Mouse (Mus musculus): Measurements from ENCODE around the gene Gm4133. TPM values are rescaled to one million over a fixed set of nuclear protein-coding genes. Genes with fewer than 3 reads are reported as not detected.
"Not testable (repeated sequence)": the region's sequence is repeated elsewhere in the genome, so short reads cannot be mapped to it uniquely, and the experiment has no call there.

Gm4133 gene
- not detected in 2 replicates for total RNA-seq (2014; rRNA removed)
- polyA plus RNA-seq (2012; rRNA removed) = not detected in 2 replicates

DNA sequence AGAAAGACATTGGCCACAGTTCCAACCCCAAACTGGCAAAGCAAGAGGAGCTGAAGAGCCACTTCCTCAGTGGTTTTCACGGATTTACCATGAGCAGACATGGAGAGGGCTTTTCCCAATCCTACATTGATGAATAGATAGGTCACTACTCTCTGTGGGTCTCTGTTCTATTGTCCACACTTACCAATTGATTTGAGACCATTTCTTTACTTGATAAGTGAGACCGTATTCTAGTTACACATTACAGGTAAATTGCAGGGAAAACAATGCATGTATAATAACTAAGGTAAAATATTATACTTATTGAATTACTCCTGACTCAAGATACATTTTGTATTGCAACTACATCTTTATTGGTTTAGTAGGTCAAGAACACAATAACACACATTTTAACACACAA, at the start of gene Gm4133:
Gene Gm4133 (minus strand): TSS at position 101 of the 400 bp plus-strand sequence.
- DNase-seq (ENCODE audit: extremely low read depth, low read depth, low spot score); H3K9ac ChIP-seq (ENCODE audit: low read depth, low read length); H3K4me1 ChIP-seq (ENCODE audit: control insufficient read depth, insufficient read depth, low read length); H3K27ac ChIP-seq (replicated peaks; ENCODE audit: insufficient read depth, low read depth, low read length); H3K36me3 ChIP-seq (ENCODE audit: control insufficient read depth, insufficient read depth, low read length); H3K27me3 ChIP-seq (ENCODE audit: control insufficient read depth, insufficient read depth, low read length); H3K79me2 ChIP-seq (ENCODE audit: control insufficient read depth, insufficient read depth, low read length); H3K4me3 ChIP-seq (ENCODE audit: insufficient read depth, low read depth, low read length): not testable (repeated sequence)
- no CpG with 5 or more reads among the region's 2 CpGs for WGBS

DNA sequence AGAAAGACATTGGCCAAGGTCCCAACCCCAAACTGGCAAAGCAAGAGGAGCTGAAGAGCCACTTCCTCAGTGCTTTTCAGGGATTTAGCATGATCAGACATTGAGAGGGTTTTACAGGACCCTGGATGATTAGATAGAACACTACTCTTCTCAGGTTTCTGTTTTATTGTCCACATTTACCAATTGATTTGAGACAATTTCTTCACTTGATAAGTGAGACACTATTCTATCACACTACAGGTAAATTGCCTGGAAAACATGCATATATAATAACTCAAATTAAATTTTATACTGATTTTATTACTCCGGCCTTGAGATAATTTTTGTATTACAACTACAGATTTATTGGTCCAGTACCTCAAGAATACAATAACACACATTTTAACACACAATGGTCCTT, 41.4 kb upstream of the Gm4133 start, which contains the start of gene Gm5728:
Gene Gm5728 (minus strand): TSS at position 101 of the 400 bp plus-strand sequence.
- not testable (repeated sequence) for H3K36me3 ChIP-seq (ENCODE audit: control insufficient read depth, insufficient read depth, low read length); H3K9ac ChIP-seq (ENCODE audit: low read depth, low read length); DNase-seq (ENCODE audit: extremely low read depth, low read depth, low spot score); H3K79me2 ChIP-seq (ENCODE audit: control insufficient read depth, insufficient read depth, low read length); H3K27me3 ChIP-seq (ENCODE audit: control insufficient read depth, insufficient read depth, low read length); H3K4me3 ChIP-seq (ENCODE audit: insufficient read depth, low read depth, low read length); H3K4me1 ChIP-seq (ENCODE audit: control insufficient read depth, insufficient read depth, low read length); H3K27ac ChIP-seq (replicated peaks; ENCODE audit: insufficient read depth, low read depth, low read length)
- WGBS = no CpG with 5 or more reads among the region's 1 CpGs

Other genes starting within 250 kb of the Gm4133 start
- gene Vmn1r91, start 234.4 kb downstream of the Gm4133 start, total RNA-seq (2014; rRNA removed) = not detected in 2 replicates
- not detected in 2 replicates for gene Vmn1r91, start 234.4 kb downstream of the Gm4133 start, polyA plus RNA-seq (2012; rRNA removed)
- gene Gm16442, start 211.5 kb downstream of the Gm4133 start, total RNA-seq (2014; rRNA removed) = not detected in 2 replicates
- not detected in 2 replicates for gene Gm16442, start 211.5 kb downstream of the Gm4133 start, polyA plus RNA-seq (2012; rRNA removed)
- gene Vmn1r93, start 195.0 kb downstream of the Gm4133 start, total RNA-seq (2014; rRNA removed) = not detected in 2 replicates
- gene Vmn1r93, start 195.0 kb downstream of the Gm4133 start, polyA plus RNA-seq (2012; rRNA removed) = not detected in 2 replicates
- gene Vmn1r94, start 165.7 kb downstream of the Gm4133 start, total RNA-seq (2014; rRNA removed) = not detected in 2 replicates
- not detected in 2 replicates for gene Vmn1r94, start 165.7 kb downstream of the Gm4133 start, polyA plus RNA-seq (2012; rRNA removed)
- not detected in 2 replicates for gene Vmn1r95, start 140.4 kb downstream of the Gm4133 start, total RNA-seq (2014; rRNA removed)
- not detected in 2 replicates for gene Vmn1r95, start 140.4 kb downstream of the Gm4133 start, polyA plus RNA-seq (2012; rRNA removed)
- gene Gm6164, start 128.5 kb downstream of the Gm4133 start, total RNA-seq (2014; rRNA removed) = not detected in 2 replicates
- gene Gm6164, start 128.5 kb downstream of the Gm4133 start, polyA plus RNA-seq (2012; rRNA removed) = not detected in 2 replicates
- gene Gm4498, start 100.2 kb downstream of the Gm4133 start, total RNA-seq (2014; rRNA removed) = not detected in 2 replicates
- not detected in 2 replicates for gene Gm4498, start 100.2 kb downstream of the Gm4133 start, polyA plus RNA-seq (2012; rRNA removed)
- not detected in 2 replicates for gene Gm5890, start 71.2 kb downstream of the Gm4133 start, total RNA-seq (2014; rRNA removed)
- not detected in 2 replicates for gene Gm5890, start 71.2 kb downstream of the Gm4133 start, polyA plus RNA-seq (2012; rRNA removed)
- not detected in 2 replicates for gene Gm5728, start 41.3 kb upstream of the Gm4133 start, total RNA-seq (2014; rRNA removed)
- gene Gm5728, start 41.3 kb upstream of the Gm4133 start, polyA plus RNA-seq (2012; rRNA removed) = not detected in 2 replicates
- not detected in 2 replicates for gene Vmn1r100, start 83.9 kb upstream of the Gm4133 start, total RNA-seq (2014; rRNA removed)
- not detected in 2 replicates for gene Vmn1r100, start 83.9 kb upstream of the Gm4133 start, polyA plus RNA-seq (2012; rRNA removed)
- not detected in 2 replicates for gene Vmn1r101, start 108.5 kb upstream of the Gm4133 start, total RNA-seq (2014; rRNA removed)
- not detected in 2 replicates for gene Vmn1r101, start 108.5 kb upstream of the Gm4133 start, polyA plus RNA-seq (2012; rRNA removed)
- not detected in 2 replicates for gene Gm10670, start 140.9 kb upstream of the Gm4133 start, total RNA-seq (2014; rRNA removed)
- not detected in 2 replicates for gene Gm10670, start 140.9 kb upstream of the Gm4133 start, polyA plus RNA-seq (2012; rRNA removed)
- gene Vmn1r103, start 176.5 kb upstream of the Gm4133 start, total RNA-seq (2014; rRNA removed) = not detected in 2 replicates
- gene Vmn1r103, start 176.5 kb upstream of the Gm4133 start, polyA plus RNA-seq (2012; rRNA removed) = not detected in 2 replicates
- gene Vmn1r104, start 199.8 kb upstream of the Gm4133 start, total RNA-seq (2014; rRNA removed) = not detected in 2 replicates
- not detected in 2 replicates for gene Vmn1r104, start 199.8 kb upstream of the Gm4133 start, polyA plus RNA-seq (2012; rRNA removed)
- not detected in 2 replicates for gene Gm5726, start 211.7 kb upstream of the Gm4133 start, total RNA-seq (2014; rRNA removed)
- gene Gm5726, start 211.7 kb upstream of the Gm4133 start, polyA plus RNA-seq (2012; rRNA removed) = not detected in 2 replicates
- gene Gm4141, start 242.2 kb upstream of the Gm4133 start, total RNA-seq (2014; rRNA removed) = not detected in 2 replicates
- gene Gm4141, start 242.2 kb upstream of the Gm4133 start, polyA plus RNA-seq (2012; rRNA removed) = not detected in 2 replicates

All from liver, adult 2 months (tissue).